Mouse (Mus musculus) thymus, adult 2 months (tissue): ENCODE measurements around the gene Sppl2c.

Experiments
- CTCF ChIP-seq: fragments of 200-500 bp; IDR thresholded peaks from 2 replicates; pipeline ENCODE4 v1.5.1; 2012; ENCODE audit warnings: mild to moderate bottlenecking, control low read depth, low read length, moderate library complexity, borderline replicate concordance; ENCODE audit not compliant: control insufficient read depth, poor library complexity, insufficient read depth; ENCODE audit errors: extremely low read depth
- POLR2A ChIP-seq: fragments of 200-500 bp; IDR thresholded peaks from 2 replicates; pipeline ENCODE4 v1.6.1; 2012; ENCODE audit warnings: mild to moderate bottlenecking, low read length, control low read depth, moderate library complexity; ENCODE audit not compliant: control insufficient read depth, poor library complexity, insufficient read depth; ENCODE audit errors: extremely low read depth

DNA sequence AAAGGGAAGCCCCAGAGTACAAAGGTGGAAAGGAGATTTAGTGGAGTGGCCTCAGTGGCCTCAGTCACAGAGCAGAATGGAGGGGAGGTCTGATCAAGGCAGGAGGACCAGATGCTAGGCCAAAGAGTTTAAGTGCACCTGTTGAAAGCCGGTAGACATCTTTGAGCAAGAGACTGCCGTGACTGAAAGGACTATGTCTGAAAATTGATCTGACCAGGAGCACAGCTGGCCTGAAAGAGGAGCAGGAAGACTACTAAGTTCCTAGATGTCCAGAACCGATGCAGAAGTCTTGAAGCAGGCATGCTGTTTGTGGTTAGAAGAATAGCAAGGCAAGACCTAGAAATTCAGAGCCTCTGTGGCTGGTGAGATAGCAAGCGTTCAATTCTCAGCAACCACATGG is 43.3 kb downstream of the Sppl2c start:
- TF ChIP-seq POLR2A (no peak), CTCF (no peak)
